Mouse (Mus musculus): Measurements from ENCODE around the gene Slc1a4.

Slc1a4 gene

GRCm38 (mm10) chr11:20253088-20253487 lies 79.4 kb downstream of the Slc1a4 start:
- no peak for DNase-seq (ENCODE audit: low spot score in 2 of 2)

Measured in urinary bladder, postnatal 4 days (tissue).